Mouse (Mus musculus) stomach, embryonic 15.5 days (tissue): ENCODE measurements around the gene Naa80. TPM values are rescaled to one million over a fixed set of nuclear protein-coding genes. Genes with fewer than 3 reads are reported as not detected.
A peak's percentile ranks its signal among the peaks of the same experiment; 100 is the strongest.

Source experiments
- ATAC-seq: fragments of 200-750 bp; cut with Nextera tagmentation; 2 replicates; pipeline ENCODE4 v1.8.0; 2017; ENCODE audit warnings: low read depth, moderate number of reproducible peaks, moderate TSS enrichment; ENCODE audit not compliant: insufficient read depth, low FRiP score
- H3K27ac ChIP-seq: fragments of 300-500 bp; sonication (generic); 2 replicates; pipeline ENCODE4 v1.5.1; 2015; ENCODE audit warnings: mild to moderate bottlenecking, inconsistent platforms
- H3K27me3 ChIP-seq: fragments of 300-500 bp; sonication (generic); replicated peaks from 2 replicates; pipeline ENCODE4 v1.6.1; 2015; ENCODE audit warnings: inconsistent platforms
- H3K36me3 ChIP-seq: fragments of 300-500 bp; sonication (generic); 2 replicates; pipeline ENCODE4 v1.6.1; 2015; ENCODE audit warnings: inconsistent platforms
- H3K4me1 ChIP-seq: fragments of 300-500 bp; sonication (generic); 2 replicates; pipeline ENCODE4 v1.6.1; 2015; ENCODE audit warnings: inconsistent platforms
- H3K4me2 ChIP-seq: fragments of 300-500 bp; sonication (generic); 2 replicates; pipeline ENCODE4 v1.6.1; 2015; ENCODE audit warnings: mild to moderate bottlenecking, inconsistent platforms
- H3K4me3 ChIP-seq: fragments of 300-500 bp; sonication (generic); replicated peaks from 2 replicates; pipeline ENCODE4 v1.5.1; 2015; ENCODE audit warnings: inconsistent platforms
- H3K9ac ChIP-seq: fragments of 300-500 bp; sonication (generic); 2 replicates; pipeline ENCODE4 v1.6.1; 2015; ENCODE audit warnings: inconsistent platforms
- H3K9me3 ChIP-seq: fragments of 300-500 bp; sonication (generic); 2 replicates; pipeline ENCODE4 v1.6.1; 2016; ENCODE audit warnings: inconsistent platforms
- WGBS: fragments of 180-500 bp; shearing (Covaris S2); methylation state at CpG from one replicate; pipeline ENCODE4 v1.1.7; 2015; 5-methylcytosine and 5-hydroxymethylcytosine counted together
- polyA plus RNA-seq: library from polyadenylated mRNA; unstranded; fragments of >200 nt; fragmentation: Nextera tagmentation; extraction: Ambion mirVana; gene quantifications from 2 replicates; pipeline ENCODE4 v1.2.1, GENCODE M21; 2015

Naa80 gene
- polyA plus RNA-seq, 1 experiment from 2014 or later: 18.6 TPM

- no peaks in the 10 kb centered on the region for H3K27me3 ChIP-seq
- no peak overlapping the region for H3K9ac ChIP-seq
- WGBS: 8% methylated on average over 12 of the region's 12 CpGs
- peak overlapping the region; percentile 40 for H3K4me3 ChIP-seq
- peaks cover 34% of the 10 kb centered on the region for H3K4me1 ChIP-seq
- peak overlapping the region; percentile 89 for H3K4me2 ChIP-seq
- ATAC-seq: no peak
- peaks cover 32% of the 10 kb centered on the region for H3K36me3 ChIP-seq
- peak overlapping the region; percentile 88 for H3K27ac ChIP-seq
- no peaks in the 10 kb centered on the region for H3K9me3 ChIP-seq
These were observed 34.4 kb downstream of the Naa80 start for GRCm38 (mm10) chr9:107612945-107613569.

- Histone ChIP-seq H3K27ac (no peak overlapping the region), H3K36me3 (peaks cover 44% of the 10 kb centered on the region), H3K4me2 (no peak overlapping the region), H3K9me3 (no peaks in the 10 kb centered on the region), H3K9ac (no peak overlapping the region), H3K27me3 (no peaks in the 10 kb centered on the region), H3K4me1 (peaks cover 37% of the 10 kb centered on the region), H3K4me3 (no peak overlapping the region)
- 76% methylated on average over 4 of the region's 4 CpGs for WGBS
- no peak for ATAC-seq
These were observed 36.3 kb downstream of the Naa80 start for GRCm38 (mm10) chr9:107615035-107615434.

GRCm38 (mm10) chr9:107617461-107617860 is 38.8 kb downstream of the Naa80 start:
- Histone ChIP-seq H3K9me3 (no peaks in the 10 kb centered on the region), H3K9ac (no peak overlapping the region), H3K27me3 (no peaks in the 10 kb centered on the region), H3K27ac (no peak overlapping the region), H3K4me2 (no peak overlapping the region), H3K36me3 (peaks cover 50% of the 10 kb centered on the region), H3K4me3 (no peak overlapping the region), H3K4me1 (peaks cover 35% of the 10 kb centered on the region)
- ATAC-seq: no peak
- WGBS: 77% methylated on average over 2 of the region's 2 CpGs

DNA sequence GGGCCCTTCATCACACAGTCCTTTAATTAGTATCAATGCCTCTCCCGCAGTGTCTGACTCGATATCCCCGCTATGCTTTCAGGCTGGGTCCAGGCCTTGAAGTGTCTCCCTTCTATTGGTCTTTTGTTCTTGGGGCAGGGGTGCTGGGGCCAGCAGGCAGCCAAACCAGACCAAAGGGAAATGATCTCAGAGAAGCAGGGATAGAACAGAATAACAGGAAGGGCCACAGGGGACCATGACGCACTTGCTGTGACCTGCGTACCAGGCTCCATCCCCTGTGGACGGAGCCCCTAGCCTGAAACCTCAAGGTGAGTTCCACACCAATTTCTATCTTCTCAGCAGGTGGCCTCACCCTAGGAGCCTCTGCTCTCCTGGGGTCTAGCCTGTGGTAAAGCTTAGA is 39.4 kb downstream of the Naa80 start:
- no peak overlapping the region for H3K4me3 ChIP-seq
- H3K9ac ChIP-seq: no peak overlapping the region
- peaks cover 50% of the 10 kb centered on the region for H3K36me3 ChIP-seq
- ATAC-seq: no peak
- WGBS: 82% methylated on average over 6 of the region's 6 CpGs
- H3K27me3 ChIP-seq: no peaks in the 10 kb centered on the region
- H3K27ac ChIP-seq: peak overlapping the region; percentile 85
- H3K4me1 ChIP-seq: peaks cover 31% of the 10 kb centered on the region
- no peaks in the 10 kb centered on the region for H3K9me3 ChIP-seq
- no peak overlapping the region for H3K4me2 ChIP-seq

DNA sequence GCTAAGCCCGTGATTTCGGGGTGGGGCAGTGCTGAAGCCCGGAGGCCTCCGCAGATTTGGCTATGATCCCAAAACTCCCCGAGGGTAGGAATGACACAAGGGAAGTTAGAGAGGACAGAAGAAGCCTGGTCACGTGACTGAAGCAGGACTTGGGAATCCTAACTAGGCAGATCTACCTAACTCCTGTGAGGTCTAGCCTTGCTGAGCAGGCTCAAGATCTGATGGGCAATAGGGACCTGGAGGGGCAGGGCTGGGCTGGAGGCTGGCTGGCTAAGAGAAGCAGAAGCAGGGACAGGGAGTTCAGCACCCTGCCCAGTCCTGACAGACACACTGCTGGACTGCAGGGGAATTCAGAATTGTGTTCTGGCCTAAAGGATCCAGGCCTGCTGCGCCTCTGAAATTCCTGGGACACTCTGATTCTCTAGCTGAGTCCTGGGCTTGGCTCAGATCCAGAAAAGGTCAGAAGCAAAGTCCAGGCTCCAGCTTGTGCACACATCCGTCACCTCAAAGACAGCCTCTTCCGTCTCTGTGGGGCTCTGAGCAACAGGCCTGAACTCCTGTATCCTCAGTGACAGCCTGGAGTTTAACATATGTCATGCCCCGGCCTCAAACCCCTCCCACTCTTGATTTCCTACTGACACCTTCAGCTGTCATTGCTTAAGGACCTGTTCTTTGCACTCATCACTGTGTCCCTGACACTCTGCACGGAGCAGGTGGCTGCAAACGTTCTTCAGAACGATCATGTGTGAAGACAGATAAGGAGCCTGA is 40.3 kb downstream of the Naa80 start:
- peaks cover 29% of the 10 kb centered on the region for H3K4me1 ChIP-seq
- 17% methylated on average over 13 of the region's 13 CpGs for WGBS
- H3K27ac ChIP-seq: peak overlapping the region; percentile 85
- H3K9me3 ChIP-seq: no peaks in the 10 kb centered on the region
- H3K4me2 ChIP-seq: no peak overlapping the region
- no peak overlapping the region for H3K9ac ChIP-seq
- ATAC-seq: peak; percentile 69
- H3K27me3 ChIP-seq: no peaks in the 10 kb centered on the region
- peaks cover 46% of the 10 kb centered on the region for H3K36me3 ChIP-seq
- H3K4me3 ChIP-seq: no peak overlapping the region

GRCm38 (mm10) chr9:107619546-107619879 is 40.8 kb downstream of the Naa80 start:
- no peak overlapping the region for H3K4me2 ChIP-seq
- H3K36me3 ChIP-seq: peaks cover 44% of the 10 kb centered on the region
- H3K9ac ChIP-seq: no peak overlapping the region
- no peaks in the 10 kb centered on the region for H3K9me3 ChIP-seq
- ATAC-seq: 0 out of 2 replicates have a peak, but pooled peaks have one; percentile 8
- no peaks in the 10 kb centered on the region for H3K27me3 ChIP-seq
- no peak overlapping the region for H3K4me3 ChIP-seq
- peaks cover 33% of the 10 kb centered on the region for H3K4me1 ChIP-seq
- WGBS: 59% methylated on average over 13 of the region's 13 CpGs
- peak overlapping the region; percentile 85 for H3K27ac ChIP-seq

DNA sequence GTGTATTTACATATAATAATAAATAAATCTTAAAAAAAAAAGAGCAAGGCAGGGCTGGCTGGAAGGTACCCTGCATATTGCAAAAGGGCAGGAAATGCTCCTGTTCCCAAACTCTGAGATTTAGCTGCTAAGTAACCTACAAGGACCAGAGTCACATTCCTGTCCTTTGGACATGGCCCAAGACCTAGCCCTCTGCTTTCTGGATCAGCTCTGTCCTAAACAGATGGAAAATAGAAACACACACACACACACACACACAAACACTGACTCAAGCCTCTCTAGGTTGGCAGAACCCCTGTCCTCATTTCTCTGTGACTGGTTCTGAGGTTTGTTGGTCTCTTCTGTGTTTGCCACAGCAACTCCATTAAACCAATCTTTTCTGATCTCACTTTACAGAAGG is 42.3 kb downstream of the Naa80 start:
- no peak overlapping the region for H3K4me3 ChIP-seq
- H3K36me3 ChIP-seq: peaks cover 39% of the 10 kb centered on the region
- H3K4me1 ChIP-seq: peaks cover 45% of the 10 kb centered on the region
- H3K4me2 ChIP-seq: no peak overlapping the region
- H3K27me3 ChIP-seq: no peaks in the 10 kb centered on the region
- H3K9me3 ChIP-seq: no peaks in the 10 kb centered on the region
- H3K9ac ChIP-seq: no peak overlapping the region
- no peak overlapping the region for H3K27ac ChIP-seq
- ATAC-seq: no peak

DNA sequence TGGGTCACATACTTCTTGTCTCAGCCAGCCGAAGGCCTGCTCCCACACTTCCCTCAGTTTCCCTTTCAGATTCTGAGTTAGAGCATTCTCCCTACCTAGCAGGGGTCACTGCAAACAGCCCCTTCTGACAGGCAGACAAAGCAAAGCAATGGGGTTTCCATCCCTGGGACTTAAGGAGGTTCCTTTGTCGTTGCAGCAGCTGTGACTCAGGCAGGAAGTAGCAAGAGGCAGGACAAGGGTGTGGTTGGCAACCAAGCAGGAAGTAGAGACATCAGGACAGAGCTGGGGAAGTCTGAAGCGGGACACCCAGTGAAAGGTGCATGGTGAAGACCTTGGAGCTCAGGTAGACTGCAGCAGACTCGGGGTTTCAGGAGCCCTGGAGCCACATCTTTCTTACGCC is 45.9 kb downstream of the Naa80 start:
- no peak overlapping the region for H3K4me3 ChIP-seq
- 68% methylated on average over 5 of the region's 5 CpGs for WGBS
- no peaks in the 10 kb centered on the region for H3K9me3 ChIP-seq
- peaks cover 63% of the 10 kb centered on the region for H3K4me1 ChIP-seq
- H3K27me3 ChIP-seq: no peaks in the 10 kb centered on the region
- ATAC-seq: no peak
- no peak overlapping the region for H3K9ac ChIP-seq
- peak overlapping the region; percentile 58 for H3K27ac ChIP-seq
- H3K4me2 ChIP-seq: no peak overlapping the region
- H3K36me3 ChIP-seq: peaks cover 16% of the 10 kb centered on the region

DNA sequence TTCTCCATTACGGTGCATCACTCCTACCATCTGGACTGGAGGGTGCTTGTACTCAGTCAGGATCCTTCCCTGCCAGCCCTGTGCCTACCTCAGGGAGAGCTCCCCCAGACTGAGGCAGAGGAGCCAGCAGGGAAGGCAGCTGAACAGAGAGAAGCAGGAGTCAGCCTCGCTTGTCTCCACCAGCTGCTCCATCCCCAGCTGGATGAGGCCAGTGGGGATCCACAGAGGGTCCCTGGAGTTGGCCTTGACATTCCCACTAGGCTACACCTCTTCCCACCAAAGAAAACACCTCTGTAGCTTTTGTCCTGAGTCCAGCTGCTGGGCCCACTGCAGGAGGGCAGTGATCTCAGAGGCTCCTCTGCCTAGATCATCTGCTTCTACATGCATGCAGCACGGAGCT is 46.3 kb downstream of the Naa80 start:
- ATAC-seq: no peak
- H3K4me2 ChIP-seq: no peak overlapping the region
- WGBS: 87% methylated on average over 3 of the region's 3 CpGs
- H3K4me3 ChIP-seq: no peak overlapping the region
- peaks cover 12% of the 10 kb centered on the region for H3K36me3 ChIP-seq
- H3K9me3 ChIP-seq: no peaks in the 10 kb centered on the region
- peak overlapping the region; percentile 58 for H3K27ac ChIP-seq
- H3K9ac ChIP-seq: no peak overlapping the region
- no peaks in the 10 kb centered on the region for H3K27me3 ChIP-seq
- H3K4me1 ChIP-seq: peaks cover 63% of the 10 kb centered on the region

DNA sequence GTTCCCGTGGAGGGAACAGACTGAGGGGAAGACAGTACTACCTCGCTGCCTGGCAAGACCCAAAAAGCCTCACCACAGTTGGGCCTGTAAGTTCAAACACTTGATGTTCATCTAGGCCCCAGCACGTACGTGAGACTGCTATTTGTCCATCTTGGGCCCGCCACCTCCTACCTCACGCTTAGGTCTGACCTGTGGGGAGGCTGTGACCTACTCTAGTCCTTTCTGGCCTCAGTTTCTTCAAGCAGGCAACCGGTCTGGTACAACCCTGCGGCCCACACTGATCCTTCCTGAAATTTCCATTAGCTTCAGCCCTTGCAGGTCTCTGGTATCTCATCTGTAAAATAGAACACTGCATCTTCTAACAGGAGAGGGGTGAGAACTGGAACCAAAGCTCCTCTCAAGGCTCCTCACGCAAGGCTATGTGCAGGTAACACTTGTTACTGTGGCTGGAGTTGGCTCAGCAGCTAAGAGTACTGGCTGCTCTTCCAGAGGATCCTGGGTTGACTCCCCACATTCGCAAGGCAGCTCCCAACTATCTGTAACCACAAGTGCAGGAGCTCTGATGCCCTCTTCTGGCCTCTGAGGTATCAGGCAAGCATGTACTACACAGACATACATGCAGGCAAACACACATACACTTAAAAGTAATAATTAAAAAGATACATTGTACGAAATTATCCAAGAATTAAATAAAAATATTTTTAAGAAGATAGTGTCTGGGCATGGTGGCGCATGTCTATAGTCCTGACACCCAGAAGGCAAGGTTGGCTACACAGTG is 46.9 kb downstream of the Naa80 start:
- no peak overlapping the region for H3K9ac ChIP-seq

GRCm38 (mm10) chr9:107626158-107626843 is 47.6 kb downstream of the Naa80 start:
- Histone ChIP-seq H3K27me3 (no peaks in the 10 kb centered on the region), H3K36me3 (0 out of 2 replicates have a peak, but pooled peaks cover 5% of the 10 kb centered on the region), H3K9me3 (no peaks in the 10 kb centered on the region), H3K4me1 (peaks cover 67% of the 10 kb centered on the region), H3K4me2 (peak overlapping the region; percentile 31), H3K4me3 (no peak overlapping the region), H3K9ac (no peak overlapping the region), H3K27ac (peak overlapping the region; percentile 69)
- 33% methylated on average over 15 of the region's 15 CpGs for WGBS
- ATAC-seq: peak; percentile 1; the same call in 1 of the 2 replicates

More for the DNA sequence above, 46.9 kb downstream of the Naa80 start:
- peaks cover 6% of the 10 kb centered on the region; the same call in 1 of the 2 replicates for H3K36me3 ChIP-seq
- H3K9me3 ChIP-seq: no peaks in the 10 kb centered on the region
- no peak overlapping the region for H3K4me2 ChIP-seq
- WGBS: 91% methylated on average over 12 of the region's 12 CpGs
- H3K27me3 ChIP-seq: no peaks in the 10 kb centered on the region
- H3K4me3 ChIP-seq: no peak overlapping the region
- peak overlapping the region; percentile 58 for H3K27ac ChIP-seq
- no peak for ATAC-seq
- peaks cover 66% of the 10 kb centered on the region for H3K4me1 ChIP-seq
